Mouse (Mus musculus) right cerebral cortex, postnatal 36 days (tissue): ENCODE data around the gene Acvr1b.

Experiments used
- DNase-seq, 2 experiments: peaks; one replicate each; pipeline ENCODE4 v3.0.0; 2022; ENCODE audit warnings: low spot score in 2 of 2, mixed read lengths in 1 of 2

Acvr1b gene

DNA sequence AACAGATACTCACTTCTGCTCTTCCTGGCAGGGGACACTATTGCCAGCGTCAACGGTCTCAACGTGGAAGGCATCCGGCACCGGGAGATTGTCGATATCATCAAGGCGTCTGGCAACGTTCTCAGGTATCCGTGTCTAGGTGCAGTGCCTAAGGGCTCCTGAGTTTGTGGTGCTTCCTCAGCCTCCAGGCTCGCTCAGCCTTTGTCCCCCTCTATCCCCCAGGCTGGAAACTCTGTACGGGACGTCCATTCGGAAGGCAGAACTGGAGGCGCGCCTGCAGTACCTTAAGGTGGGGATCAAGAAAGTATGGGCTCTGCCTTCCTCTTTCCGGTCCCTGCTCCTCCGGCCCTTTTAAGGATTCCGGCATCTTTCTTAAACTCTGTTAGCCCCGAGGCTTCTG is 56.6 kb downstream of the Acvr1b start:
- DNase-seq: no peak

DNA sequence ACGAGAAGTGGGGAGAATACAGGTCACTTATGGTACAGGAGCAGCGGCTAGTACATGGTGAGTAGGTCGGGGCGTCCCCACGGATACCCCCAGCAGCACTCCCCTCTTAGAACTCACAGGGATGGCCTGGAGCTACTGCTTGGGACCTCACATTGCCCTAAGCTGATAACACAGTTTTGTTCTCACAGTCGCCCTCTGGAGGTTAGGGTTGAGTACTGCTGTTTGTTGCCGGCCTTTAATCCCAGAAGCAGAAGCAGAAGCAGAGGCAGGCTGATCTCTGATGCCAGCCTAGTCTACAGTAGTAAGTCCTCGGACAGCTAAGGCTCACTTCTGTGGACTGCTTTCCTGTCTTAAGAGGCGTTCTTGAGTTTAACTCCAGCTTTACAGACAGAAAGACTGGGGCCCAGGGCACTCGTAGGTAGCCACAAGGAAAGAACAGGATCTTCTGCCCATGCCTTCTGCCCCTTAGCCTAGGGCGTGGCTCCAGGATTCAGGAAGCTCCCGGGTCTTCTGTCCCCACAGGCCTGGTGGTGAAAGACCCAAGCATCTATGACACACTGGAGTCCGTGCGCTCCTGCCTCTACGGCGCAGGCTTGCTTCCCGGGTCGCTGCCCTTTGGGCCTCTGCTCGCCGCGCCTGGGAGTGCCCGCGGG is 57.3 kb downstream of the Acvr1b start:
- DNase-seq: no peak

DNA sequence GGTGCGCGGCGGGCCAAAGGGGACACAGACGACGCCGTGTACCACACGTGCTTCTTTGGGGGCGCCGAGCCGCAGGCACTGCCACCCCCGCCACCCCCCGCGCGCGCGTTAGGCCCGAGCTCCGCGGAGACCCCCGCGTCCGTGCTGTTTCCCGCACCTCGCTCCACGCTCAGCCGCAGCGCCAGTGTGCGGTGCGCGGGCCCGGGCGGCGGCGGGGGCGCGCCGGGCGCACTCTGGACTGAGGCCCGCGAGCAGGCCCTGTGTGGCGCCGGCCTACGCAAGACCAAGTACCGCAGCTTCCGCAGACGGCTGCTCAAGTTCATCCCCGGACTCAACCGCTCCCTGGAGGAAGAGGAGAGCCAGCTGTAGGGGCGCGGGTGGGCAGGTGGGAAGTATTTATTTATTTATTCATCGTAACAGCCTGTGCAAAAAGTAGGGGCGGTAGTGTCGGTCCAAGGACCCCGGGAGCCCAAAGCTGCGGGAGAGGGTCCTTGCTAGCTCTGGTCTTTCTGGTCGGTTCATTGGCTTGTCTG is 57.8 kb downstream of the Acvr1b start:
- no peak for DNase-seq

DNA sequence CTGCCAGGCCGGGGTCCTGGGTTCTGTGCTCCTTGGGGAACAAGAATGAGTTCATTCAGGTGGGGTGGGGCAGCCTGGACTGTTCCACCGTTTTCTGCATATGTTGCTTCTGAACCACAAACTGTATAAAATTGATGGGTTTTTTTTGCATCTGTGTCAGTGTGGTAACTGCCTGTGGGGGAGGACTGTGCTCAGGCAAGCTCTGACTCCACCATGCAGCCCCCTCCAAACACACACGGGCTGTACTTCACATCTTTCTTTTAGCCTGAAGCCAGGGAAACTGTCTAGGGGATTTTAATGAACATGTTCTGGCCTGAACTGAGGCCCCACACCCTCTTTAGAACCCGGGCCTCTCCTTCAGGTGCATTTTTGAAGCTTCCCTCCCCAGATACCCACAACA is 58.7 kb downstream of the Acvr1b start:
- DNase-seq: no peak

DNA sequence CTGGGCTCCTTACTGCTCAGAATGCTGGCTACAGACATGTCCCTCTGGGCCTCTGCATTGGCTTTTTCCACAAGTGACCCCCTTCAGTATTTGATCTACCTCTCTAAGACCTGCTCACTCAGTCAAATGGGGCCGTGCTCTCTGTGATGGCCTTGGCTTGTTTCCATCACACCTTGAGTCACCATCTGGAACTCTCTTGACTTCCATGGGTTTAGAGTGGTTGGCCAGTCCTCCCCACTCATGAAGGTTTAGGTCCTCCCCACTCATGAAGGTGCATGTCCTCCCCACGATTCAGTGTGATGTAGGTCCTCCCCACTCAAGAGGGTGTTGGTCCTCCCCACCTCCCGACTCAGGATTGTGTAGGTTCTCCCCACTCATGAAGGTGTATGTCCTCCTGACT is 59.3 kb downstream of the Acvr1b start:
- DNase-seq: no peak

DNA sequence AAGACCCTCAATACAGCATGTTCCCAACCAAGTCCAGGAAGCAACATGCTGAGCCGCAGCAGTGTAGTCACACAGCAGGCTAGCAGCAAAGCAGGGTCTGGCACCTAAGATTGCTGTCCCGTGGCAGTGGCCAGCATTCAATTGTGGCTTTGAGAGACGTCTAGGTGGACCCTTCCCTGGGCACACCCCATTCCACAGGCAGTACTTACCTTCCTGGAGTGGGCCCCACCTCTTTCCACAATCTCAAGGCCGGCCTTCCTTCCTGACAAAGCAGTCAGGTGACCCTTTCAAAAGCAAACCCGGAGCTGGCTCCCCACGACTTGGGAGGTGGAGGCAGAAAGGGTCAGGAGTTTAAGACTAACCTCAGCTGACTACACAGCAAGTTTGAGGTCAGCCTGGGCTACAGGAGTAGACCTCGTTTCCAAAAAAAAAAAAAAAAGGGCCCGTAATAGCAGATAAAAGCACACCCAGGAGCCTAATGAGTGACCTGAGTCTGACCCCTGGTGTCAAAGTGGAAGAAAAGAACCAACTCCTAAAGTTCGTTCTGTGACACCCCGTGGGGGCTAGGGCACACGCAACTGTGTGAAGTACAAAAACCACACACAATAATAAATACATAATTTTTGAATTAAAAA is 59.9 kb downstream of the Acvr1b start:
- DNase-seq: no peak

DNA sequence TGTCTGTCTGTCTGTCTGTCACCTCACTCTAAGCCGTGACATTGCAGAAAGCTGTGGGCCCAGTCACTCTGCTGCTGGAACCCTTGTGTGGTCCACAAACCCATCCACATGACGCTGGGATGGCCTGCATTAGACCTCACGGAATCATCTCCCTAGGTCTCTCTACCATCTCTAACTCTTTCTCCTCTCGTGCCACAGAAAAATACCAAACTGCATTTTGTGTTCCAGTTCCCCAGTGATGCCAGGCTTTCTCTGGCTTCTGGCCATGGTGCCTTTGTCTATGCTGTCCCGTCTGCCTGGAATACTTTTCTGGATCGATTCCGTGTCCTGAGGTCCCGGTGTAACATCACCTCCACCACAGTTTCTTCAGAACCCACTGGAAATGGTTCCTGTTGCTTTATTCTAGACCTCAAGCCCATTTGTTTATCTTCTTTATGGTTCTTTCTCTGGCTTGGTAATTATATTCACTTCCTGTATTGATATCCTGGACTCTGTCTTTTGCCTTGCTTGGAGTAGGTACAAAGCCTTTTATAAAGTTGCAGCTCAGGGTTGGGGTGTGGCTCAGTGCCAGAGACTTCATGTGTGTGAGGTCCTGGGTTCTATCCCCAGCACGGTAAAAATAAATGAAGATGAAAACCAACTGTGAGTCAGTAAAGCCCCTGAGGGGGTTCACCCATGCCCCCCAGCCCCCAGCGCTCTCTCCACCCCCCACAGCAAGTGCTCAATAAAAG is 60.9 kb downstream of the Acvr1b start:
- DNase-seq: no peak

DNA sequence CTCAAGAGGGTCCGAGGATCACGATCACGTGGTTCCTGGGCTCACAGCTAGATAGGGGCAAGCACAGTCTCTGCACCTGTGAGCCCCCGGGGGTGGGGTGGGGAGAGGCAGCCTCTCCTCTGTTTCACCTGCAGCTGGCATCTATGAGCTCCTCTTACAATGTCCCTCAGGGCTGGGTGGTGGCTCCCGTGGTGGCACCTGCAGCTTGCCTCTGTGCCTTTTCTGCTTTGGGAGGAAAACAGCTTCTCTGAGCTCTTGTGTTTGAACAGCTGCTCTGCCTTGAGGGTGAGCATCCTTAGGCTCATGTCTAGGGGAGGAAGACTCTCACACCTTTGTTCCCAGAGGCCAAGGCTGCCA is 61.5 kb downstream of the Acvr1b start:
- no peak for DNase-seq

DNA sequence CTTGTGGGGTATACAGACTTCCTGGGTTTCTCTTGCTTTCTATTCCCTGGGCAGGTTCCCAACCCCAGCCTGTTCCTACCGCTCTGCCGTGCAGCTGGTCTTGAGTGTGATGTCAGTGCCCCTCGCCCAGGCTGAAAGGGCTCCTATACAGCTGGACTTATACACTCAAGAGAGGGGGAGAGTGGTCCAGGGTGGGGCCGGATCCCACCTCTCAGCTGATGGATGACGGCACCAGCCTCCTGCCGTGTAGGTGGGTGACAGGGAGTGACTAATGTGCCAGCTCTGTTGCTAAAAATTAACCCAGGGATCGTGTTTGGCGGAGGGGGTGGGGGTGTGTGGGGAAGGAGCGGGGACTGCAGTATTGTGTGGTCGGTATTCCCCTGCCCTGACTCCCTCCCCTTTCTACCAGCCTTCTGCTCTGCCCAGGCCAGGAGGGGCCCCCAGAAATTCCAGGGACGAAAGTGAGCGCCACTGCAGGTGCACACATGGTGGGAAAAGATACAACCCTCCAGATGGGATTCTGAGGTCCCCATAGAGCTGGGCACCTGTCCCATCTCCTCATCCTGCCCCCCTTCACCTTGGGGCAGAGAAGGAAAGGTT is 62.0 kb downstream of the Acvr1b start:
- DNase-seq: peak; percentile 72 to 80

DNA sequence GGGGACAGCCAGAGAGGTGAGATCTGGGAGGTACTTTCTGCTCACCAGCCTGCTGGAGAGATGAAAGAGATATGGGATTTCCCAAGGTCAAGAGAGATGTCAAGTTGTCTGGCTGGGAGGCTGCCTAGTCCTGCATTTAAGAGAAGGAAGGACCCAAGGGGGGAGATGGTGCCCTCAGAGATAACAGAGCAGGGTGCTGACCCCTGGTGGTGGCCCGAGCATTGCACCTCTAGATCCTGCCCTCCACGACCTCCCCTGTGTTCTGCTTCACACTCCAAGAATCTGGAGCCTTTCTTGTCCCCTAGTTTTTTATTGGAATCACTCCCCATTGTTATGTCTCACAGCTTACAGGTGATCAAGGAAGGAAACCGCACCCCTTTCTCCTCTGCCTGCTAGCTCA is 63.0 kb downstream of the Acvr1b start:
- DNase-seq: no peak

DNA sequence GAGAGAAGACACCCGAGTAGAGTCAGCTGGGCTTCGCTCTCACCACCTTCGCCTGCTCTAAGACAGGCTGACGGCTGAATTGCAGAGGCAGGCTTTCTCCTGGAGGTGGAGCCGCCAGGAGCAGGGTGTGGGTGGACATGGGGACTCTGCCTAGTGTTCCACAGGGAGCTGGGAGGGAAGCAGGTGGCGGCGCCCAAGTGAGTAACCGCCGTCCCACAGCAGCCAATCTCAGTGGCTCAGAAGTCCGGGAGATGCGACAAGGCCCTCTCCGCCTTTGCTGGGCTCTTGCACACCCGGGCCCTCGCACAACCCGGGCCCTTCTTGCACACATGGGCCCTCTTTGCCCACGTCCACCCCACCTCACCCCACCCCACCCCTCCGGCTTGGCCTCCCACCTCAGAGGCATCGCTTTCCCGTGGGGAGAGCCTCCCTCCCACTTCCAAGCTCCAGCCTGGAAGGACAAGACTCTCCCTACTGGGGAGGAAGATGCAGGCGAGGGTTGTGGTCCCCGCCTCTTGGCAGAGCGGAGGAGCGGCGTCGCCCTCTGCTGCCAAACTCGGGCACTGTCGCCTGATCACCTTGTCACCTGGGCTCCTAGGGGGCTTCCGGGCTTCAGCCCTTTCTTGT is 65.1 kb downstream of the Acvr1b start:
- DNase-seq: peak; percentile 80 to 89

DNA sequence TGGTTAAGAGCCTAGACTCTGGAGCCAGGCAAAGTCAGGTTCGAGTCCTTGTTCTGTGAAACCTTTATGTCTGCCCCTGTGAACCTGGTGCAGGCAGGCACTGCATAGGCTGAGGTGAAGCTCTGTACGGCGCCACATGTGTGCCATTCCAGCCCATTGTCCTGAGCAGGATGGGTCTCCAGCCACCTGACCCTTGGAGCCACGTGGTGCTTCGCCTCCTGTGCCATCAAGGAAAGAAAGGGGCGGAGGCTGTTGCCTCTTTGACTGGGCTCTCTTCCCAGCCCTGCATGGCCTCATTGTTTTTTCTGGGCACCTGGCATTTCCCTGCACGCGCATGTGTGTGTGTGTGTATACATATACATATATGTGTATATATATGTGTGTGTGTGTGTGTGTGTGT is 66.0 kb downstream of the Acvr1b start:
- DNase-seq: no peak

DNA sequence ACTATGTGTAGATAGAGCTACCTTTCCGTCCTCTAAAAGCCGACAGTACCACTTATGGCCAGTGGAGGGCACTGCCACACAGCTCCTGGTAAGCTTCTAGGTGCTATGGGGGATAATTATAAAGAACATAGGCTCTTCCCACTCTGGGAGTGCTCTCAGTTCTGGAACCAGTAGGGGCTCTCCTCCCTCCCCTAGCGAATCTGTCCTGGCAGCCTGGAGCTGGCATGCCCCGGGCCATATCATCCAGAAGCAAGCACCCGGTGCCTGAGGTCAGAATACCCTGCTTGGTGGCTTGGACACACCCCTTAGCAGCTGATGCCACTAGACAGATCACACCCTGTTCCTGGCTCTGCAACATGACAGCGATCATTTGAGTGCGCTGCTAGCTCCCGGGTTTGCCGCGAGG is 66.9 kb downstream of the Acvr1b start:
- peak; percentile 84 to 87 for DNase-seq

DNA sequence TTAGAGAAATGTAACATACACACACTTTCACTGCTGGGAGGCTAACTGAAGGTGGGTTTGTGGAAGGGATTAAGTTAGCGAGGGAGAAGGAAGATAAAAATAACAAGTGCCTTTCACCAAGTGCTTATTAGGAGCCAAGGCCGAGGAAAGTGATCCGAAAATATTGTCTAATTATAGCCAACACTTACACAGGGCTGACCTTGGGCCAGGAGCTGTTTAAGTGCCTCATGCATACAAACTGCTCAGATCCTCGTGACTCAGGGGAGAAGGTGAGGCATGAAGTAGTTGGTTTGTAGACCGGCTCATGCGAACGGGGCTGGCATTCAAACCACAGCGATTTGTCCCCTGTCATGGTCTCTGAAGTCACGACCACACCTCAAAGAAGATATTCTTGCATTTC is 67.4 kb downstream of the Acvr1b start:
- no peak for DNase-seq

DNA sequence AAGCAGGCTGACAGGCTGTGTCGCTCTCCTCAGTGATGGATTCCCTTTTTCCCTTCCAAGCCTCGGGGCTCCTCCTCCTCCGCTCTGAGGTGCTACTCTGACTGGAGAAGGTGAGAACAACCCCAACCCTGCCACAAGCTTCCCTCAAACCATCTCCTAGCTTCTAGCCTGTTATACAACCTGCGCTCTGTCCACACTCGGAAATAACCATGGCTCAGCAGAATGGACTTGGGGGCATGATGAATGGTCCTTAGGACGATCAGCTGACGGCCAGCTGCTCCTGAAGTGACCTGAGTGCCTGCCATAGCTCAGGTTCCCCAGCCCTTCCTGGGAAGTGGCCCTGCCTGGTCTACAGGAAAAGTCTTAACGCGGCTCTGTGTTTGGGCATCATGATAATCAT is 68.0 kb downstream of the Acvr1b start:
- DNase-seq: no peak

DNA sequence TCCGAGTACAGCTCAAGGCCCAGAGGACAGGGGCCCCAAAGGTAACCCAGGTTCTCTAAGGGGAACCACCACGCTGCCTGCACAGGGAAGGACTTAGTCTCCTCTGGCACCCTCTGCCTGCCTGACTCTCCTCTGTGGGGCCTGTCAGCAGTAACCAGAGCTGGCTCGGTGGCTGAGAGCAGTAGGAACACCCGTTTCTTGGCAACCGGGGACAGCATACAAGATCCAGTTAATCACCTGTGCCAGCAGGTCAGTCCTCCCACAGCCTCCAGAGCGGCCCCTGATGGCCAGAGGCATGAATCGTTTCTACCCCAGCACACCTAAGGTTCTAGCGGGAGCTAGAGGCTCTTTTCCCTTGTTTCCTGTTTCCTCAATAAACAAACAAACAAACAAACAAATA is 68.8 kb downstream of the Acvr1b start:
- DNase-seq: no peak

DNA sequence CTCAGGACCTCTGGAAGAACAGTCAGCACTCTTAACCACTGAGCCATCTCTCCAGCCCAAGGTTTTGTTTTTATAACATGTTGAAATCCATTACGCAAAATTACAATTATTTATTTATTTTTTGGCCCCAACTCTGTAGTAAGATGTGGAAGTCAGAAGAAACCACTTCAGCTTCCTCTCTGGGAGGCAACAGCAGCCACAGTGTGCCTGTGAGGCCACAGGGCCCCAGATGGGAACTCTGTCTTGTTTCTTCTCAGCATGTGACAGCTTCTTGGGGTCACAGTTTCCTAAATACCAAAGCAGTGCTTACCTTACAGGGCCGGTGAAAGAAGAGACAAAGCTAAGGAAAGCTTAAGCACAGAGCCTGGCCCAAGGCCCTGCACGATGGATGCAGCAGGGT is 70.1 kb downstream of the Acvr1b start:
- DNase-seq: no peak

DNA sequence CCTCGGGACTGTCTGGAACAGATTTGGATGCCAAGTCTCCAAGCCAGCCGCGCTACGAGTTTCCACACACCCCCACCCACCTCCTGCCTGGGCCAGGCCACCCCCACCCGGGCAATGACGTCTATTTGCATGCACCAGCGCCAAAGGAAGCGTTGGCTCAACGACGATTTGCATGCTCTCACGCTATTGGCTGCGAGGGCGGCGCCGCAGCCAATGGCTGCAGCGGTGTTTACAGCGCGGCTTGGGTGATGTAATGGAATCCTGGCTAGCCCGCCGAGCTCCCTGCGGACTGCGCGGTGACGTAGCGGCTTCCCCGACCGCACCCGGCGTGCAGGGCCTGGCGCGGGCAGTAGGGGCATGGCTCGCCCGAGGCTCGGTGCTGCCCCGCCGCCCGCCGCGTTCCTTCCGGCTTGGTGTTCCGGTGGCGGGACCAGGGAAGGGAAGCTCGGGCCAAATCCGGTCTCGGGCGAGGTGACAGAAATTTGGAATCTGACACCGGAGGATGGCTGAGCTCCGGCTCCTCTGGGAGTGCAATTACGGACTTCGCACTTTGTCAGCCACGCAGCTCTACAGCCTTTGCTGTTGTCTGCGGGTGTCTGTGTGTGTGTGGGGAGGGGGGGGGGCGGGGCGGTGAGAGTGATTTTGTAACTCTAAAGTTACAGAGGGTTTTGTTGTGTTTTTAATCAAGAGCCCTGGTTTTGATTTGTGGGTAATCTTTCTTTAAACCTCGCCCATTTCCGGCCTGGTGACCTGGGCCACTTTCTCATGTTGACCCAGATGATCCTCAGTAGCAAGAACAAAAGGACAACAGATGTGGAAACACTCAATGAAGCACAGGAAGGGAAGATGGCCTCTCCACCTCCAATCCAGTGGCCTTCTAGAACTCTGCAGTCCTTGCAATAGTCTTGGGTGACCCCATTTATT is 72.6 kb downstream of the Acvr1b start:
- DNase-seq: peak; percentile 95 to 98

DNA sequence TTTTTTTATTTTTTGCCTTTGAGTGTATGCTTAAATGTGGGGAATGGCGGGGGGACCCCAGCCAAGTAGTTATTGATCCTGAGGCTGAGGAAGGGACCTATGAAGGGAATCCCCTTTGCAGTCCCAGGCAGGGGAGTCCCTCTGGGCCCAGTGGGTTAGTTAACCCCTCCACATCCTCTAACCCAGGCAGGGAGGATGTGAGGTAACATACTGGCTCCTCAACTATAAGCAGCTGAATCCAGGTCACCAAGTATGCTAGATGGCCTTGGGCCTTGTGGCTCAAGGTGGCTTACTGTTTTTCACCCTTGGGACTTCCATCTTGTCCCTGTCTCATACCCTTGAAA is 73.3 kb downstream of the Acvr1b start:
- no peak for DNase-seq

DNA sequence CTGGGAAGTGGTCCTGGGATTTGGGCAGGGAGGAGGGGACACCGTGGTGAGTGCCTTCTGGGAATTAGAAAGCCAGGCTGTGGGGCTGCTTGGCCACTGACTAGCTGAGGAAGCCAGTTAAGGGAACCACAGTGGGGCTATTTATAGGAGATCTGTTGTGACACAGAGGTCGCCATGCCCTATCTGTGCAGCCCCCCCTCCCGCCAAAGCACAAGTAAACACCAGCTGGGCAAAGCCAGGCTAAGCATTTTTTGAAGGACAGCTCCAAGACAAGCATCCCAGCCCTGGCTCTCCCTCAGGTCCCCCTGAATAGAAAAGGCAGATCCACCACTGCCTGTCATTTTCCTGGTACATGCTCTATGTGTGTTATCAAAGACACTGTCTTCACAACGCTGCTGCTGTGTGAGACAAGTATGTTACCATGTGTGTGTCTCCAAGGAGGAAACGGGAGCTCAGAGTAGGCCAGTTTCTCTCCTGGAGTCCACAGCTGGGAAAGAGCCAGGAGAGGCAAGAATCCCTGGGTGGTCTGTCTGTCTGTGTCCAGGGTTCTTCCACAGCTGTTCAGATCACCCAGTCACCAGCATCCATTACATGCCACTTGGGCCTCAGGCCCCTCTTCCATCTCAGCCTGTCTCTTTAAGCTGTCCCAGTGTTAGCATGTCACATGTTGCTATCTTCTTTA is 74.3 kb downstream of the Acvr1b start:
- DNase-seq: no peak
